Mouse (Mus musculus) olfactory bulb, adult 2 months (tissue): Measurements from ENCODE around the gene Gmcl1.

ENCODE experiments used
- CTCF ChIP-seq: fragments of 200-500 bp; IDR thresholded peaks from 2 replicates; pipeline ENCODE4 v1.5.1; 2012; ENCODE audit warnings: low read depth, mild to moderate bottlenecking, low read length, moderate library complexity; ENCODE audit not compliant: insufficient read depth
- POLR2A ChIP-seq: fragments of 200-500 bp; IDR thresholded peaks from 2 replicates; pipeline ENCODE4 v1.6.1; 2012; ENCODE audit warnings: mild to moderate bottlenecking, low read depth, low read length, moderate library complexity; ENCODE audit not compliant: insufficient read depth

DNA sequence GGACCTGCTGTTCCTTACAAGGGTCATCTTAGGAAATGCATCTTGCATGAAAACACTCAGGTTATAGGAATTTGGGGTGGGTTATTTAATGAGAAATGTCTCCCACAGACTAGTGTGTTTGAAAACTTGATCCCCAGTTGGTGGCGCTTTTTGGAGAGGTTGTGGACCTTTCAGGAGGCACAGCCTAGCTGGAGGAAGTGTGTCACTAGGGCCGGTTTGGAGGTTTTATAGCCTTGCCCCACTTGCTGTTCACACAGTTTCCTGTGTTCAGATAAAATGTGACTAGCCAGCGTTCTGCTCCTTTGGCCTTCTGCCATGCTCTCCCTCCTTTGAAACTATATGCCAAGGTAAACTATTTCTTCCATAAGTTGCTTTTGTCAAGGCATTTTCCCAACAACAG is 7.5 kb upstream of the Gmcl1 start:
- TF ChIP-seq CTCF (no peak), POLR2A (no peak)
